Mouse (Mus musculus): ENCODE measurements around the gene Kazn. TPM values are rescaled to one million over a fixed set of nuclear protein-coding genes. Genes with fewer than 3 reads are reported as not detected.

Kazn gene
- polyA plus RNA-seq, 1 experiment from 2014 or later, result 6.1 TPM

GRCm38 (mm10) chr4:142193780-142194179 is 45.4 kb downstream of the Kazn start:
- in situ Hi-C loops (cut with MboI; ENCODE audit: low pct_unique_long_range_greater_than_20kb), result no loop called here
- CTCF ChIA-PET, result interaction anchor here (1.1 to 3.5 kb wide), 3 partner anchors 13 to 55 kb away, joined by 4 to 12 read pairs (median 5); no protein-coding TSS in a partner anchor

GRCm38 (mm10) chr4:142193151-142193578 is 46.0 kb downstream of the Kazn start:
- no peaks in the 10 kb centered on the region for H3K27me3 ChIP-seq
- DNase-seq (ENCODE audit: low read depth, low spot score) (no peak), ATAC-seq (peak; percentile 68)
- in situ Hi-C loops (cut with MboI; ENCODE audit: low pct_unique_long_range_greater_than_20kb), result no loop called here
- TF ChIP-seq CTCF (IDR thresholded peaks at IDR 0.05), result no peak
- CTCF ChIA-PET, result interaction anchor here (1.1 to 3.5 kb wide), 3 partner anchors 13 to 56 kb away, joined by 4 to 12 read pairs (median 5); no protein-coding TSS in a partner anchor
- POLR2A ChIA-PET, result interaction anchor here (1.0 kb wide), 1 partner anchor 21 kb away, joined by 3 read pairs; no protein-coding TSS in a partner anchor

More at GRCm38 (mm10) chr4:142193780-142194179, 45.4 kb downstream of the Kazn start:
- H3K27me3 ChIP-seq, result no peaks in the 10 kb centered on the region
- DNase-seq (ENCODE audit: low read depth, low spot score) (no peak), ATAC-seq (no peak)
- TF ChIP-seq CTCF (IDR thresholded peaks at IDR 0.05), result no peak
- POLR2A ChIA-PET, result interaction anchor here (0.6 kb wide), 1 partner anchor 57 kb away, joined by 3 read pairs; no protein-coding TSS in a partner anchor

GRCm38 (mm10) chr4:142189960-142190359 is 49.2 kb downstream of the Kazn start:
- in situ Hi-C loops (cut with MboI; ENCODE audit: low pct_unique_long_range_greater_than_20kb), result no loop called here
- no peak for ATAC-seq
- POLR2A ChIA-PET, result no interaction called here
- CTCF ChIA-PET, result interaction anchor here (0.9 kb wide), 1 partner anchor 49 kb away, joined by 3 read pairs; no protein-coding TSS in a partner anchor
- no peaks in the 10 kb centered on the region for H3K27me3 ChIP-seq
- TF ChIP-seq CTCF (IDR thresholded peaks at IDR 0.05), result no peak
- DNase-seq (ENCODE audit: low read depth, low spot score), result no peak

- in situ Hi-C loops (cut with MboI; ENCODE audit: low pct_unique_long_range_greater_than_20kb), result no loop called here
- ATAC-seq (no peak), DNase-seq (ENCODE audit: low read depth, low spot score) (no peak)
- ChIA-PET CTCF (no interaction called here), POLR2A (no interaction called here)
- no peak for TF ChIP-seq CTCF (IDR thresholded peaks at IDR 0.05)
- H3K27me3 ChIP-seq, result no peaks in the 10 kb centered on the region
Observed at GRCm38 (mm10) chr4:142188501-142188900, 50.7 kb downstream of the Kazn start.

DNA sequence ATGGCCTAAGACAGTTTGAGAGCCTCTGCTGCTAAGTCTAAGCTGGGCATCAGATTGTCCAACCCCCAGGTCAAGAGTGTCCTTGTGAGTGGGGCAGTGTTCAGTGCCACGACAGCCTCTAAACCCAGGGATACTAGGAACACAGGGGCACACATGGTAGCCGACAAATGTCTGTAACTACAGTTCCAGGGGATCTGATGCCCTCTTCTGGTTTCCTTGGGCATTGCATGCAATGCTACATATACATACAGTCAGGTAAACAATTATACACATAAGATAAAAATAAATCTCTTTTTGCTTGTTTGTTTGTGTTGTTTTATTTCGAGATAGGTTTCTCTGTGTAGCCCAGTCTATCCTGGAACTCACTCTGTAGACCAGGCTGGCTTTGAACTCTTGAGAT is 53.0 kb downstream of the Kazn start:
- DNase-seq (ENCODE audit: low read depth, low spot score) (no peak), ATAC-seq (no peak)
- no peaks in the 10 kb centered on the region for H3K27me3 ChIP-seq
- CTCF ChIA-PET, result no interaction called here
- POLR2A ChIA-PET, result no interaction called here
- no peak for TF ChIP-seq CTCF (IDR thresholded peaks at IDR 0.05)
- in situ Hi-C loops (cut with MboI; ENCODE audit: low pct_unique_long_range_greater_than_20kb), result no loop called here

GRCm38 (mm10) chr4:142185533-142185900 is 53.7 kb downstream of the Kazn start:
- CTCF ChIA-PET, result interaction anchor here (1.0 kb wide), 1 partner anchor 10 kb away, joined by 4 read pairs; no protein-coding TSS in a partner anchor
- DNase-seq (ENCODE audit: low read depth, low spot score) (no peak), ATAC-seq (no peak)
- in situ Hi-C loops (cut with MboI; ENCODE audit: low pct_unique_long_range_greater_than_20kb), result no loop called here
- POLR2A ChIA-PET, result no interaction called here
- TF ChIP-seq CTCF (IDR thresholded peaks at IDR 0.05), result no peak
- H3K27me3 ChIP-seq, result no peaks in the 10 kb centered on the region

- ATAC-seq (no peak), DNase-seq (ENCODE audit: low read depth, low spot score) (no peak)
- TF ChIP-seq CTCF (IDR thresholded peaks at IDR 0.05), result no peak
- POLR2A ChIA-PET, result no interaction called here
- CTCF ChIA-PET, result interaction anchor here (1.0 kb wide), 1 partner anchor 11 kb away, joined by 4 read pairs; no protein-coding TSS in a partner anchor
- no peaks in the 10 kb centered on the region for H3K27me3 ChIP-seq
- in situ Hi-C loops (cut with MboI; ENCODE audit: low pct_unique_long_range_greater_than_20kb), result no loop called here
Observed at GRCm38 (mm10) chr4:142184852-142185532, 54.2 kb downstream of the Kazn start.

DNA sequence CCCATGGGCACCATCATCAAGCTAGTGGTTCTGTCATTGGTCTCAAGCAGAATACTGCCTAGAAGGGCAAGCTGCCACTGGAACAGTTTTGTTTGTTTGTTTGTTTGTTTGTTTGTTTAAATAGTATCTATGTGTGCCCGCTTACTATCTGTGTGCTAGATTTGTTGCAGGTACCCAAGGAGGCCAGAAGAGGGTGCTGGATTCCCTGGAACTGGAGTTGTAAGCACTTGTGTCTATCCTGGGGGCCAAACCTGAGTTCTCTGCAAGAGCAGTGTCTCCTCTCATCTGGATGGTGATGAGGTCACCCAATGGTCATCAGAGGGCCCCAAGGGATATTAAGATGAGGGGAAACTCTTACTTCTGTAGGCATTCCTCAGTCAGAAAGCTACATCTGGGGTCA is 55.6 kb downstream of the Kazn start:
- POLR2A ChIA-PET, result no interaction called here
- no peak for DNase-seq (ENCODE audit: low read depth, low spot score)
- ATAC-seq, result no peak
- no peaks in the 10 kb centered on the region for H3K27me3 ChIP-seq
- CTCF ChIA-PET, result no interaction called here
- in situ Hi-C loops (cut with MboI; ENCODE audit: low pct_unique_long_range_greater_than_20kb), result no loop called here
- TF ChIP-seq CTCF (IDR thresholded peaks at IDR 0.05), result no peak

DNA sequence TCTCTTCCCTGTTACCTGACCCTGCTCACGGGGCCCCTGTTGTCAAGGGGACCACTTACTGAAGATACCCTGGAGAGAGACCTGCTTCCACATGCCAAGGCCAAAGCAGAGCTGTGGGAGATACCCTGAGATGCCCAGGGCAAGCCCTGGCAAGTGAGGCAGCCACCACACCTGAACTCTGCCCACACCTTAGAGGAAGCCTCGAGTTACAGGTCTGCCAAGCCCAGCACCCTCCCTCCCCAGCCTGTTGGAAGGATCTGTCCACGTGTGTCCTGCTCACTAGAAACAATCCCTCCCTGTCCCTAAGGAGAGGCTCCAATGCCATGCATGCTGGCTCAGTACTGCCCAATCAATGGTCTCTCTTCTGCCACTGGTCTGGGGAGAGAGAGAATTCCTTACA is 56.2 kb downstream of the Kazn start:
- DNase-seq (ENCODE audit: low read depth, low spot score) (no peak), ATAC-seq (no peak)
- CTCF ChIA-PET, result no interaction called here
- TF ChIP-seq CTCF (IDR thresholded peaks at IDR 0.05), result no peak
- in situ Hi-C loops (cut with MboI; ENCODE audit: low pct_unique_long_range_greater_than_20kb), result no loop called here
- POLR2A ChIA-PET, result no interaction called here
- no peaks in the 10 kb centered on the region for H3K27me3 ChIP-seq

DNA sequence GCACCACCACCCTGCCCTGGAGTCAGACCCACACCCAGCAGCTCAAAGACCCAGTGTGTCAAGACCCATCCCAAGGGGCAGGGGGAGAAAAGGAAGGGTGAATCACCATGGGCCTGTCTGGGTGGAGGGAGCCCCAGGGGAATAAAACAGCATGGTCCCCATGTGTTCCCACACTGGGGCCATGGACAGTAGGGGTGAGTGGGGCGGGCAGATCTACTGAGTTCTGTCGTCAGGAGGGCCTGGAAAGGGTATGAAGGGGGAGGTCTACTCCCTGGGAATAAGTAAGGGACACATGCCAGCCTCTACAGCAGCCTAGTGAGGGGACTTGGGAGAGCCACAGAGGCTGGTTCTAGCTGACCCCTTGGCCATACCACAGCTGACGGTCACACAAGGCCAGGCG is 57.6 kb downstream of the Kazn start:
- ChIA-PET POLR2A (no interaction called here), CTCF (no interaction called here)
- DNase-seq (ENCODE audit: low read depth, low spot score) (no peak), ATAC-seq (no peak)
- TF ChIP-seq CTCF (IDR thresholded peaks at IDR 0.05), result no peak
- in situ Hi-C loops (cut with MboI; ENCODE audit: low pct_unique_long_range_greater_than_20kb), result no loop called here
- H3K27me3 ChIP-seq, result no peaks in the 10 kb centered on the region

- H3K27me3 ChIP-seq, result no peaks in the 10 kb centered on the region
- in situ Hi-C loops (cut with MboI; ENCODE audit: low pct_unique_long_range_greater_than_20kb), result no loop called here
- ATAC-seq (no peak), DNase-seq (ENCODE audit: low read depth, low spot score) (no peak)
- ChIA-PET POLR2A (no interaction called here), CTCF (interaction anchor here (1.5 kb wide), 1 partner anchor 12 kb away, joined by 4 read pairs; no protein-coding TSS in a partner anchor)
- no peak for TF ChIP-seq CTCF (IDR thresholded peaks at IDR 0.05)
Observed at GRCm38 (mm10) chr4:142180874-142181273, 58.3 kb downstream of the Kazn start.
